In the genomic region with DNA sequence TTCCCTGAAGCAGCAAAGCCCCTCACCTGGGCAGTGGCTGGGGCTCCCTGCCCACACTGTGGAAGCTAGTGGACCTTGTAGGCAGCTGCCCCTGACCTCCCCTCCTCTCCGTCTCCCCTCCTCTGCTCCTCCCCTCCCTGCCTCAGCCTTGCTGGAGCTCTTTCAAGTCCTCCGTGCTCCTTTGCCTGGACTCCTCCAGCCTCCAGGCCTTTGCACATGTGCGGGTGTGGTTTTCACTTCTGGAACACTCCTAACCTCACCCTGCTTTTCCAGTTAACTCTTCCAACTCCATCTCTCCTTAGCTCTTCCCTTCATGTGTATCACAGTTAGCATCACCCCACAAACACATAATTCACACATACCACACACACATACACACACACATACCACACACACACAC, we compare ENCODE assay signal across 9 mouse cellular contexts.
DNase-seq lines count a peak whose midpoint lies in the region; ATAC-seq and TF ChIP-seq lines count a peak whose summit lies in the region.
"Had no signal": no experiment of that assay in that cellular context is flagged by ENCODE, and none has a peak within 500 bp of the region (broad histone marks: within the 10 kb centered on the region; RNA-seq: fewer than 3 reads in every experiment).

No protein-coding gene starts in this region.

- H3K9me3 ChIP-seq in hindbrain, embryonic 10.5 days: no peaks in the 10 kb centered on the region
- H3K9me3 ChIP-seq in hindbrain, embryonic 14.5 days (ENCODE audit: control insufficient read depth, low read length): no peaks in the 10 kb centered on the region
- no peaks in the 10 kb centered on the region for H3K9me3 ChIP-seq in embryonic facial prominence, embryonic 13.5 days
- H3K9me3 ChIP-seq in heart, postnatal 0 days (replicated peaks; ENCODE audit: control insufficient read depth, low read length): no peaks in the 10 kb centered on the region
- H3K9me3 ChIP-seq: G1E had no signal

- no peak overlapping the region for H3K9ac ChIP-seq in hindbrain, embryonic 14.5 days
- H3K9ac ChIP-seq in embryonic facial prominence, embryonic 13.5 days: 0 out of 2 replicates have a peak overlapping the region, but pooled peaks have one; percentile 32
- no peak overlapping the region for H3K9ac ChIP-seq in heart, postnatal 0 days (replicated peaks; ENCODE audit: low read depth, low read length)

- no peak for TF ChIP-seq EP300 in heart, postnatal 0 days (IDR thresholded peaks at IDR 0.05; ENCODE audit: low read depth)

- no peak overlapping the region for H3K4me2 ChIP-seq in hindbrain, embryonic 14.5 days (replicated peaks)
- H3K4me2 ChIP-seq in embryonic facial prominence, embryonic 13.5 days: no peak overlapping the region
- H3K4me2 ChIP-seq in heart, postnatal 0 days (ENCODE audit: low read depth, low read length): no peak overlapping the region

- TF ChIP-seq POLR2A in lung, adult 2 months (IDR thresholded peaks at IDR 0.05; ENCODE audit: borderline replicate concordance, extremely low read depth, low read depth, low read length): peak; percentile 21; the same call in 1 of the 2 replicates

- H3K4me1 ChIP-seq in hindbrain, embryonic 10.5 days (replicated peaks): peaks cover 84% of the 10 kb centered on the region
- peaks cover 68% of the 10 kb centered on the region for H3K4me1 ChIP-seq in hindbrain, embryonic 14.5 days (replicated peaks; ENCODE audit: control insufficient read depth, insufficient read depth, low read length)
- H3K4me1 ChIP-seq in embryonic facial prominence, embryonic 13.5 days: peaks cover 77% of the 10 kb centered on the region
- H3K4me1 ChIP-seq in heart, postnatal 0 days (ENCODE audit: control insufficient read depth, insufficient read depth): peaks cover 47% of the 10 kb centered on the region
- H3K4me1 ChIP-seq in lung, adult 2 months (ENCODE audit: control insufficient read depth, insufficient read depth, low read length): peaks cover 24% of the 10 kb centered on the region

- no peak for ATAC-seq in hindbrain, embryonic 14.5 days (ENCODE audit: low FRiP score)
- ATAC-seq in embryonic facial prominence, embryonic 13.5 days (ENCODE audit: insufficient number of reproducible peaks, insufficient read depth, low FRiP score, low TSS enrichment, low read depth): no peak
- ATAC-seq in heart, postnatal 0 days (ENCODE audit: insufficient read depth, low read depth): no peak
- no peak for ATAC-seq in erythroid progenitor cell, adult 5-6 weeks (replicated peaks; ENCODE audit: low FRiP score, poor library complexity, severe bottlenecking)

- H3K27me3 ChIP-seq in hindbrain, embryonic 10.5 days (ENCODE audit: insufficient read depth, poor library complexity, severe bottlenecking): no peaks in the 10 kb centered on the region; the same call in 1 of the 2 replicates
- no peaks in the 10 kb centered on the region for H3K27me3 ChIP-seq in hindbrain, embryonic 14.5 days (ENCODE audit: control insufficient read depth, insufficient read depth, low read length)
- H3K27me3 ChIP-seq in embryonic facial prominence, embryonic 13.5 days: no peaks in the 10 kb centered on the region
- no peaks in the 10 kb centered on the region for H3K27me3 ChIP-seq in heart, postnatal 0 days (ENCODE audit: control insufficient read depth, insufficient read depth, low read length)

- peak overlapping the region; percentile 100 for H3K27ac ChIP-seq in hindbrain, embryonic 10.5 days
- no peak overlapping the region for H3K27ac ChIP-seq in hindbrain, embryonic 14.5 days
- H3K27ac ChIP-seq in embryonic facial prominence, embryonic 13.5 days: peak overlapping the region; percentile 92
- H3K27ac ChIP-seq in heart, postnatal 0 days (ENCODE audit: low read depth): no peak overlapping the region; the same call in 1 of the 2 replicates

- H3K36me3 ChIP-seq in hindbrain, embryonic 10.5 days: no peaks in the 10 kb centered on the region
- H3K36me3 ChIP-seq in hindbrain, embryonic 14.5 days (replicated peaks; ENCODE audit: control insufficient read depth, insufficient read depth): no peaks in the 10 kb centered on the region
- H3K36me3 ChIP-seq in embryonic facial prominence, embryonic 13.5 days: no peaks in the 10 kb centered on the region
- no peaks in the 10 kb centered on the region for H3K36me3 ChIP-seq in heart, postnatal 0 days (replicated peaks; ENCODE audit: control insufficient read depth, insufficient read depth, low read length)
- H3K36me3 ChIP-seq: G1E had no signal

- DNase-seq in hindbrain, embryonic 10.5 days (ENCODE audit: low spot score): no peak
- no peak for DNase-seq in hindbrain, embryonic 14.5 days (ENCODE audit: low spot score)
- DNase-seq in heart, postnatal 0 days (ENCODE audit: low spot score): peak; percentile 28
- DNase-seq in lung, adult 2 months: no peak
- no peak for DNase-seq in thymus, adult 18-20 months
- DNase-seq in left cerebral cortex, postnatal 10 days (ENCODE audit: extremely low spot score in 1 of 2, low spot score in 2 of 2): no peak

- 17% methylated on average over 3 of the region's 3 CpGs for WGBS in hindbrain, embryonic 10.5 days
- 11% methylated on average over 3 of the region's 3 CpGs for whole genome bisulfite sequencing in hindbrain, embryonic 14.5 days
- 3% methylated on average over 3 of the region's 3 CpGs for WGBS in embryonic facial prominence, embryonic 13.5 days
- 21% methylated on average over 3 of the region's 3 CpGs for WGBS in heart, postnatal 0 days
- 26% methylated on average over 3 of the region's 3 CpGs for WGBS in lung, adult 2 months

- intact Hi-C loops in left cerebral cortex, postnatal 10 days (cut with DNase I): no loop called here

- no peak overlapping the region for H3K4me3 ChIP-seq in hindbrain, embryonic 10.5 days
- H3K4me3 ChIP-seq in hindbrain, embryonic 14.5 days (replicated peaks; ENCODE audit: low read length): no peak overlapping the region
- H3K4me3 ChIP-seq in embryonic facial prominence, embryonic 13.5 days: no peak overlapping the region
- H3K4me3 ChIP-seq in heart, postnatal 0 days (ENCODE audit: low read depth, low read length): no peak overlapping the region
- no peak overlapping the region for H3K4me3 ChIP-seq in lung, adult 2 months (replicated peaks; ENCODE audit: extremely low read depth, low read depth, low read length)

- TF ChIP-seq CTCF in heart, postnatal 0 days (IDR thresholded peaks at IDR 0.05; ENCODE audit: low read depth): no peak
- TF ChIP-seq CTCF in lung, adult 2 months (IDR thresholded peaks at IDR 0.05; ENCODE audit: insufficient read depth, low read length): no peak

Comparison
In these comparisons a context has a peak if more than half of its experiments do, and no peak if none do; other contexts are left out.
1. H3K27ac ChIP-seq: peak in hindbrain, embryonic 10.5 days (single experiment) and embryonic facial prominence, embryonic 13.5 days (single experiment); none in hindbrain, embryonic 14.5 days (single experiment) and heart, postnatal 0 days (single experiment).